ENCODE assay signal across 24 mouse cellular contexts in genomic region chr10:109641806-109642205, GRCm38 (mm10).
DNase-seq lines count a peak whose midpoint lies in the region; ATAC-seq and TF ChIP-seq lines count a peak whose summit lies in the region.
"Had no signal": no experiment of that assay in that cellular context is flagged by ENCODE, and none has a peak within 500 bp of the region (broad histone marks: within the 10 kb centered on the region; RNA-seq: fewer than 3 reads in every experiment).

No protein-coding gene starts in this region.

- H3K36me3 ChIP-seq in forebrain, postnatal 0 days (ENCODE audit: insufficient read depth) = no peaks in the 10 kb centered on the region
- no peaks in the 10 kb centered on the region for H3K36me3 ChIP-seq in forebrain, embryonic 14.5 days (ENCODE audit: control insufficient read depth, insufficient read depth, low read length)
- H3K36me3 ChIP-seq in liver, postnatal 0 days (replicated peaks; ENCODE audit: insufficient read depth, low read length) = no peaks in the 10 kb centered on the region
- H3K36me3 ChIP-seq: forebrain, embryonic 12.5 days; heart, embryonic 13.5 days had no signal

- TF ChIP-seq EP300 in liver, postnatal 0 days (IDR thresholded peaks at IDR 0.05; ENCODE audit: low read depth) = no peak

- ATAC-seq in forebrain, postnatal 0 days = no peak
- ATAC-seq in forebrain, embryonic 14.5 days = no peak
- ATAC-seq in liver, postnatal 0 days = no peak
- ATAC-seq: CD4-positive, CD25-positive, alpha-beta regulatory T cell, adult 4 months; hindbrain, postnatal 0 days; inflammation-experienced regulatory T-cells, adult 6 months had no signal

- no peak overlapping the region for H3K4me2 ChIP-seq in forebrain, postnatal 0 days (ENCODE audit: low read depth)
- H3K4me2 ChIP-seq in forebrain, embryonic 14.5 days (ENCODE audit: low read length) = no peak overlapping the region
- no peak overlapping the region for H3K4me2 ChIP-seq in liver, postnatal 0 days (ENCODE audit: low read depth, low read length)
- H3K4me2 ChIP-seq: forebrain, embryonic 12.5 days; heart, embryonic 13.5 days; hindbrain, embryonic 14.5 days had no signal

- no peak overlapping the region for H3K27ac ChIP-seq in forebrain, postnatal 0 days (ENCODE audit: low read depth, low read length)
- H3K27ac ChIP-seq in forebrain, embryonic 14.5 days (ENCODE audit: low read depth, low read length) = no peak overlapping the region
- H3K27ac ChIP-seq in liver, postnatal 0 days (ENCODE audit: low read depth) = no peak overlapping the region
- H3K27ac ChIP-seq: forebrain, embryonic 12.5 days; gastrocnemius, adult 2 months; heart, embryonic 13.5 days; hindbrain, embryonic 14.5 days; hindbrain, postnatal 0 days had no signal

- WGBS in forebrain, postnatal 0 days = 62% methylated on average over 7 of the region's 7 CpGs
- 69% methylated on average over 7 of the region's 7 CpGs for WGBS in forebrain, embryonic 14.5 days
- WGBS in liver, postnatal 0 days (ENCODE audit: insufficient replicate concordance) = 74% methylated on average over 7 of the region's 7 CpGs

- H3K9me3 ChIP-seq in forebrain, postnatal 0 days (ENCODE audit: low read length) = no peaks in the 10 kb centered on the region
- no peaks in the 10 kb centered on the region for H3K9me3 ChIP-seq in forebrain, embryonic 14.5 days (replicated peaks; ENCODE audit: control insufficient read depth, low read length)
- H3K9me3 ChIP-seq in liver, postnatal 0 days (ENCODE audit: low read length) = no peaks in the 10 kb centered on the region
- H3K9me3 ChIP-seq: forebrain, embryonic 12.5 days; heart, embryonic 13.5 days had no signal

- no peak for TF ChIP-seq CTCF in forebrain, postnatal 0 days (IDR thresholded peaks at IDR 0.05; ENCODE audit: low read depth)
- no peak for TF ChIP-seq CTCF in liver, postnatal 0 days (IDR thresholded peaks at IDR 0.05; ENCODE audit: low read depth)

- H3K27me3 ChIP-seq in forebrain, postnatal 0 days (ENCODE audit: insufficient read depth, low read length) = no peaks in the 10 kb centered on the region
- H3K27me3 ChIP-seq in forebrain, embryonic 14.5 days (replicated peaks; ENCODE audit: control insufficient read depth, insufficient read depth, low read length) = no peaks in the 10 kb centered on the region
- no peaks in the 10 kb centered on the region for H3K27me3 ChIP-seq in liver, postnatal 0 days (ENCODE audit: insufficient read depth, low read length)
- H3K27me3 ChIP-seq: forebrain, embryonic 12.5 days; heart, embryonic 13.5 days had no signal

- peak; percentile 26 for DNase-seq in forebrain, postnatal 0 days
- no peak for DNase-seq in forebrain, embryonic 14.5 days (ENCODE audit: low spot score)
- DNase-seq in layer of hippocampus, adult 18-20 months (ENCODE audit: low spot score in 2 of 2) = peak; percentile 51 to 72
- DNase-seq in layer of hippocampus, adult 9-10 months (ENCODE audit: low spot score) = no peak
- peak; percentile 45 for DNase-seq in brain, adult 2 months (ENCODE audit: low read depth, low spot score)
- peak; percentile 29 to 41 for DNase-seq in layer of hippocampus, adult 8-10 months (ENCODE audit: low spot score in 2 of 2)
- DNase-seq in right cerebral cortex, postnatal 25 days = no peak
- no peak for DNase-seq in liver, postnatal 0 days
- DNase-seq: adrenal gland, adult 2 months; adrenal gland, postnatal 14 days; cerebellum, adult 18-20 months; cerebellum, adult 9-10 months; cerebellum, postnatal 14 days; gastrocnemius, adult 2 months; gastrocnemius, postnatal 14 days; heart, adult 18-20 months; heart, postnatal 14 days; heart, postnatal 4 days had no signal

- no peak overlapping the region for H3K4me3 ChIP-seq in forebrain, postnatal 0 days (ENCODE audit: low read depth, low read length)
- no peak overlapping the region for H3K4me3 ChIP-seq in forebrain, embryonic 14.5 days (ENCODE audit: low read depth, low read length)
- no peak overlapping the region for H3K4me3 ChIP-seq in liver, postnatal 0 days (ENCODE audit: low read depth, low read length)
- H3K4me3 ChIP-seq: forebrain, embryonic 12.5 days; gastrocnemius, adult 2 months; heart, embryonic 13.5 days had no signal

- no peaks in the 10 kb centered on the region for H3K4me1 ChIP-seq in forebrain, postnatal 0 days (ENCODE audit: insufficient read depth)
- no peaks in the 10 kb centered on the region; the same call in 1 of the 2 replicates for H3K4me1 ChIP-seq in forebrain, embryonic 14.5 days (ENCODE audit: control insufficient read depth, insufficient read depth, low read length)
- H3K4me1 ChIP-seq in liver, postnatal 0 days (ENCODE audit: insufficient read depth) = no peaks in the 10 kb centered on the region
- H3K4me1 ChIP-seq: heart, embryonic 13.5 days had no signal

- H3K9ac ChIP-seq in forebrain, postnatal 0 days = no peak overlapping the region
- H3K9ac ChIP-seq in forebrain, embryonic 14.5 days (ENCODE audit: low read length) = no peak overlapping the region
- no peak overlapping the region for H3K9ac ChIP-seq in liver, postnatal 0 days (replicated peaks)
- H3K9ac ChIP-seq: forebrain, embryonic 12.5 days; heart, embryonic 13.5 days; hindbrain, embryonic 14.5 days had no signal

Comparison
In these comparisons a context has a peak if more than half of its experiments do, and no peak if none do; other contexts are left out.
1. DNase-seq: peak in forebrain, postnatal 0 days (single experiment), layer of hippocampus, adult 18-20 months (2 of 2), brain, adult 2 months (single experiment) and layer of hippocampus, adult 8-10 months (2 of 2); none in forebrain, embryonic 14.5 days (single experiment), layer of hippocampus, adult 9-10 months (single experiment), right cerebral cortex, postnatal 25 days (single experiment) and liver, postnatal 0 days (single experiment).